Mouse (Mus musculus) layer of hippocampus, adult 2 months (tissue): ENCODE measurements around the gene 1700080E11Rik. TPM values are rescaled to one million over a fixed set of nuclear protein-coding genes. Genes with fewer than 3 reads are reported as not detected.
"Not testable (repeated sequence)": the region's sequence is repeated elsewhere in the genome, so short reads cannot be mapped to it uniquely, and the experiment has no call there.

ENCODE experiments used
- DNase-seq, 2 experiments: peaks; one replicate each; pipeline ENCODE4 v3.0.0; 2022; ENCODE audit warnings: low spot score in 2 of 2
- H3K27ac ChIP-seq: fragments of 200-600 bp; 2 replicates; pipeline ENCODE4 v1.8.1; 2022
- H3K4me3 ChIP-seq: fragments of 200-600 bp; 2 replicates; pipeline ENCODE4 v1.8.1; 2022; ENCODE audit warnings: mild to moderate bottlenecking
- CTCF ChIP-seq: fragments of 200-600 bp; conservative IDR thresholded peaks from 2 replicates; pipeline ENCODE4 v1.8.1; 2022; ENCODE audit warnings: antibody characterized with exemption, mild to moderate bottlenecking, moderate library complexity
- long read RNA-seq, 2 experiments: library from polyadenylated mRNA; stranded (forward); transcript quantifications; one replicate each; pipeline ENCODE4 v2.0.0; 2021; ENCODE audit warnings: borderline mapping rate in 2 of 2
- total RNA-seq, 2 experiments: library from RNA; stranded (reverse); gene quantifications; 2 replicates each; pipeline ENCODE4 v1.2.3; 2021

The 1700080E11Rik gene
- not detected for total RNA-seq
- long read RNA-seq, experiment 1 = 0 reads
- long read RNA-seq, experiment 2 = 0 reads

GRCm38 (mm10) chr9:105144992-105145391, at the start of gene 1700080E11Rik:
TSS of gene 1700080E11Rik (minus strand) at chr9:105145092.
- no peak for TF ChIP-seq CTCF
- DNase-seq = no peak
- Histone ChIP-seq H3K4me3 (no peak within 1 kb of the TSS), H3K27ac (no peak within 1 kb of the TSS)

GRCm38 (mm10) chr9:105186725-105187124, 41.8 kb upstream of the 1700080E11Rik start:
- TF ChIP-seq CTCF = no peak
- Histone ChIP-seq H3K27ac (no peak overlapping the region), H3K4me3 (no peak overlapping the region)
- no peak for DNase-seq

- Histone ChIP-seq H3K4me3 (no peak overlapping the region), H3K27ac (no peak overlapping the region)
- TF ChIP-seq CTCF = no peak
- no peak for DNase-seq
These were observed 37.5 kb upstream of the 1700080E11Rik start for GRCm38 (mm10) chr9:105182392-105182791.

- no peak for DNase-seq
- H3K4me3 ChIP-seq = no peak overlapping the region
- H3K27ac ChIP-seq = no peak overlapping the region
- TF ChIP-seq CTCF = no peak
These were observed 5.7 kb downstream of the 1700080E11Rik start for GRCm38 (mm10) chr9:105139204-105139603.

GRCm38 (mm10) chr9:105136404-105136803, 8.5 kb downstream of the 1700080E11Rik start:
- Histone ChIP-seq H3K4me3 (no peak overlapping the region), H3K27ac (no peak overlapping the region)
- TF ChIP-seq CTCF = no peak
- DNase-seq = no peak

- no peak overlapping the region for H3K27ac ChIP-seq
- DNase-seq = no peak
- no peak overlapping the region for H3K4me3 ChIP-seq
- no peak for TF ChIP-seq CTCF
These were observed 10.4 kb downstream of the 1700080E11Rik start for GRCm38 (mm10) chr9:105134536-105134935.

- Histone ChIP-seq H3K4me3 (peak overlapping the region; percentile 69), H3K27ac (peak overlapping the region; percentile 96)
- DNase-seq = no peak
- no peak for TF ChIP-seq CTCF
These were observed 12.9 kb downstream of the 1700080E11Rik start for GRCm38 (mm10) chr9:105132002-105132367.

- peak within 1 kb of the TSS; percentile 96 for H3K27ac ChIP-seq
- no peak; the same call in 1 of the 2 replicates for TF ChIP-seq CTCF
- peak within 1 kb of the TSS; percentile 69 for H3K4me3 ChIP-seq
- DNase-seq = peak; percentile 85 to 90
These were observed 13.5 kb downstream of the 1700080E11Rik start, which contains the start of gene Nudt16 for GRCm38 (mm10) chr9:105131253-105132001. TSS of gene Nudt16 (minus strand) at chr9:105131824.

- no peak overlapping the region for H3K27ac ChIP-seq
- no peak for TF ChIP-seq CTCF
- no peak for DNase-seq
- H3K4me3 ChIP-seq = no peak overlapping the region
These were observed 14.6 kb downstream of the 1700080E11Rik start for GRCm38 (mm10) chr9:105130331-105130730.

- DNase-seq, H3K27ac ChIP-seq, H3K4me3 ChIP-seq: not testable (repeated sequence)
These were observed 19.7 kb downstream of the 1700080E11Rik start for GRCm38 (mm10) chr9:105125206-105125605.

GRCm38 (mm10) chr9:105103893-105104292, 41.0 kb downstream of the 1700080E11Rik start:
- DNase-seq = no peak
- Histone ChIP-seq H3K27ac (no peak overlapping the region), H3K4me3 (no peak overlapping the region)
- no peak for TF ChIP-seq CTCF

GRCm38 (mm10) chr9:105101911-105102310, 43.0 kb downstream of the 1700080E11Rik start:
- DNase-seq = no peak
- Histone ChIP-seq H3K27ac (no peak overlapping the region), H3K4me3 (no peak overlapping the region)
- TF ChIP-seq CTCF = no peak

GRCm38 (mm10) chr9:105100807-105101570, 43.9 kb downstream of the 1700080E11Rik start:
- no peak overlapping the region for H3K4me3 ChIP-seq
- H3K27ac ChIP-seq = no peak overlapping the region
- DNase-seq = no peak
- no peak for TF ChIP-seq CTCF

Other genes with a start within 250 kb of the 1700080E11Rik start
- 10 to 100 TPM; 76.3 to 78.7 TPM for gene Mrpl3, start 91.9 kb downstream of the 1700080E11Rik start, total RNA-seq
- gene Nudt16, start 13.3 kb downstream of the 1700080E11Rik start, total RNA-seq = 10 to 100 TPM; 17.0 to 19.5 TPM